Mouse (Mus musculus) lung, adult 2 months (tissue): ENCODE measurements around the gene Meis2. TPM values are rescaled to one million over a fixed set of nuclear protein-coding genes. Genes with fewer than 3 reads are reported as not detected.

Experiments used
- DNase-seq: peaks from one replicate; pipeline ENCODE4 v3.0.0; 2022
- H3K4me1 ChIP-seq: fragments of 200-500 bp; 2 replicates; pipeline ENCODE4 v1.6.1; 2011; ENCODE audit warnings: low read length; ENCODE audit not compliant: control insufficient read depth, insufficient read depth
- H3K4me3 ChIP-seq: fragments of 200-500 bp; replicated peaks from 2 replicates; pipeline ENCODE3; 2011; ENCODE audit warnings: low read depth, mild to moderate bottlenecking, control low read depth, low read length; ENCODE audit errors: extremely low read depth
- CTCF ChIP-seq: fragments of 200-500 bp; IDR thresholded peaks from 2 replicates; pipeline ENCODE4 v1.5.1; 2011; ENCODE audit warnings: mild to moderate bottlenecking, low read length, control low read depth; ENCODE audit not compliant: insufficient read depth
- POLR2A ChIP-seq: fragments of 200-500 bp; IDR thresholded peaks from 2 replicates; pipeline ENCODE4 v1.6.1; 2011; ENCODE audit warnings: low read depth, mild to moderate bottlenecking, control low read depth, low read length, borderline replicate concordance; ENCODE audit errors: extremely low read depth
- WGBS: fragments of 180-500 bp; shearing (Covaris S2); methylation state at CpG from one replicate; pipeline ENCODE4 v1.1.7; 2018; 5-methylcytosine and 5-hydroxymethylcytosine counted together
- polyA plus RNA-seq: library from polyadenylated mRNA; depleted of rRNA; stranded (reverse); fragments of >200 nt; gene quantifications from 2 replicates; pipeline ENCODE4 v1.2.3, GENCODE M21; 2012

Gene Meis2
- polyA plus RNA-seq, 1 experiment = 22.6 TPM

GRCm38 (mm10) chr2:115989249-115989648 is 76.4 kb downstream of the Meis2 start:
- no peak overlapping the region for H3K4me3 ChIP-seq
- no peak for DNase-seq
- TF ChIP-seq CTCF = no peak
- TF ChIP-seq POLR2A = no peak
- WGBS = 90% methylated on average over 6 of the region's 6 CpGs
- 0 out of 2 replicates have a peak, but pooled peaks cover 3% of the 10 kb centered on the region for H3K4me1 ChIP-seq

- TF ChIP-seq CTCF (no peak), POLR2A (no peak)
- WGBS = 80% methylated on average over 4 of the region's 4 CpGs
- H3K4me1 ChIP-seq = peaks cover 3% of the 10 kb centered on the region; the same call in 1 of the 2 replicates
- no peak overlapping the region for H3K4me3 ChIP-seq
- DNase-seq = no peak
Measured at GRCm38 (mm10) chr2:115988448-115988847, 77.2 kb downstream of the Meis2 start.

DNA sequence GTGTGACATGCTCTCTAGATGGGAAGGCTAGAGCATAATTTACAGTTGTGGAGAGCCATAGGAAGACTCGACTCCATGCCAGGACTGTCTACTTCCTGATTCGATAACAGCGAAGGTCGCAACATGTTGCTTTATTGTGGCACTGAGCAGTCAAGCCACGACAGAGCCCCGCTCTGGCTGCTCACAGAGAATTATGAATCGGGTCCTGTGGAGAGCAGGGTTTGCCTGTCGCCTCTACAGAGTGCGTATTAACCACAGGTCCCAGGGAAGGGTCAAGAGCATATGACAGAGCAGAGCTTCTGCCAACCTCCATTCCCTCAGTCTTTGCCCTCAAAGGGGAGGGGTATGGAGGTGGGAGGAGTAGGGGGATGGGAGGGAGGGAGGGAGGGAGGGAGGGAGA is 80.7 kb downstream of the Meis2 start:
- no peak for DNase-seq
- no peak overlapping the region for H3K4me3 ChIP-seq
- TF ChIP-seq CTCF (no peak), POLR2A (no peak)
- H3K4me1 ChIP-seq = peaks cover 3% of the 10 kb centered on the region; the same call in 1 of the 2 replicates
- 32% methylated on average over 9 of the region's 9 CpGs for WGBS

GRCm38 (mm10) chr2:115984487-115984886 is 81.2 kb downstream of the Meis2 start:
- TF ChIP-seq CTCF (no peak), POLR2A (no peak)
- H3K4me1 ChIP-seq = peaks cover 3% of the 10 kb centered on the region; the same call in 1 of the 2 replicates
- no peak overlapping the region for H3K4me3 ChIP-seq
- DNase-seq = no peak
- 45% methylated on average over 4 of the region's 4 CpGs for WGBS

- no peak for DNase-seq
- peaks cover 3% of the 10 kb centered on the region; the same call in 1 of the 2 replicates for H3K4me1 ChIP-seq
- H3K4me3 ChIP-seq = no peak overlapping the region
- TF ChIP-seq POLR2A (no peak), CTCF (no peak)
Measured at GRCm38 (mm10) chr2:115980490-115980889, 85.1 kb downstream of the Meis2 start.

GRCm38 (mm10) chr2:115979683-115980476 is 85.8 kb downstream of the Meis2 start:
- DNase-seq = no peak
- Histone ChIP-seq H3K4me1 (peaks cover 1% of the 10 kb centered on the region; the same call in 1 of the 2 replicates), H3K4me3 (no peak overlapping the region)
- WGBS = 79% methylated on average over 14 of the region's 14 CpGs
- TF ChIP-seq CTCF = no peak
- no peak for TF ChIP-seq POLR2A

DNA sequence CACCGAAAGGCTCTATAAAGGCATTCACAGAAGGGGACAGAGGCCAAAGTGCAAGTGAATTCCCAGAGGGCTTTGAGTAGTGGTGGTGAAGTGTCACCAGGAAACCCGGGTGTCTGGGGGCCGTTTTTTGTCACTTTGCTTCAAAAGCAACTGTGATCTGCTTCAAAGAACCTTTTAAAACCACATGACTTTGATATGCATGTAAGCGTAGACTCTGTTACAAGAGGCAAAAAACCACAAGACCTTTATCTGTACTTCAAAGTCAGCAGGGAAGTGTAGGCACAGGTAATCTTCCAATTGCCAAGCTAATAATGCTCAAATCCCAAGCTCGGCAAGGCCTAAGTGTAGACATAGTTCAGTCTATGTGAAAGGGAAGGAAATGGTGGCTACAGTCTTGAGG is 87.0 kb downstream of the Meis2 start:
- TF ChIP-seq POLR2A (no peak), CTCF (no peak)
- Histone ChIP-seq H3K4me1 (no peaks in the 10 kb centered on the region), H3K4me3 (no peak overlapping the region)
- DNase-seq = no peak
- 58% methylated on average over 5 of the region's 5 CpGs for WGBS

DNA sequence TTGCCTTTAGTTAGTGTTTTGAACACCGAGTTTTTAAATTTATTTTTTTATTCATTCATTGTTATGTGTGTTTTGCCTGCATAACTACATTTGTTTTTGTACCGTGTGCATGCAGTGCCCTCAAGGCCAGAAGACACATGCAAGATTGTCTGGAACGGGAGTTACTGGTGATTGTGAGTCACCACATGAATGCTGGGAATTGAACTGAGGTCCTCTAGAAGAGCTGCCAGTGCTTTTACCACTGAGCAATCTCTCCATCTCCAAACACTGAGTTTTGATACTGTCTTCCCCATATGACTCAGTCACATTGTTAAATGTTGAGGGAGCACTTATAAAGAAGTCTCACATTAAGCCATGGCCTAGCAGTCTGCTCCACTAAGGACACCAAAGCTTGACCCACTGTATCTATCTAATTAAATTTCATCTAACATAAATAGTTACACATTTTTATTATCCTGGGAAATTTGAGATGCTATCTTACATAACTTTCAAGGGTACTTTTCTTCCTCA is 94.3 kb downstream of the Meis2 start:
- 92% methylated on average over 3 of the region's 3 CpGs for WGBS
- TF ChIP-seq CTCF = no peak
- no peak for TF ChIP-seq POLR2A
- no peak for DNase-seq
- Histone ChIP-seq H3K4me3 (no peak overlapping the region), H3K4me1 (no peaks in the 10 kb centered on the region)

- WGBS = 72% methylated on average over 9 of the region's 9 CpGs
- no peaks in the 10 kb centered on the region for H3K4me1 ChIP-seq
- no peak overlapping the region for H3K4me3 ChIP-seq
- TF ChIP-seq CTCF (no peak), POLR2A (no peak)
- no peak for DNase-seq
Measured at GRCm38 (mm10) chr2:115970091-115970820, 95.4 kb downstream of the Meis2 start.
